Mouse (Mus musculus) MEL (cell line): Measurements from ENCODE around the gene Myo1g. TPM values are rescaled to one million over a fixed set of nuclear protein-coding genes. Genes with fewer than 3 reads are reported as not detected.

ENCODE experiments used
- DNase-seq: peaks from one replicate; pipeline ENCODE4 v3.0.0; 2011; ENCODE audit warnings: low read depth, low spot score
- H3K27ac ChIP-seq: 2 replicates; pipeline ENCODE4 v1.5.1; 2012; ENCODE audit warnings: low read depth, mild to moderate bottlenecking, control low read depth, low read length, moderate library complexity; ENCODE audit not compliant: control insufficient read depth
- H3K27me3 ChIP-seq, 2 experiments: fragments of 150-350 bp in 1 of 2; sonication (generic) in 1 of 2; 2 replicates each; pipeline ENCODE4 v1.6.1; 2012; ENCODE audit warnings: low read length in 2 of 2, mild to moderate bottlenecking in 2 of 2, improper control_type of control experiment in 1 of 2, moderate library complexity in 1 of 2; ENCODE audit not compliant: insufficient read depth in 2 of 2, control insufficient read depth in 1 of 2
- H3K36me3 ChIP-seq, 2 experiments: 2 replicates each; pipeline ENCODE4 v1.6.1; 2012 to 2014; ENCODE audit warnings: low read length in 2 of 2, improper control_type of control experiment in 1 of 2, inconsistent platforms in 1 of 2, mild to moderate bottlenecking in 1 of 2; ENCODE audit not compliant: insufficient read depth in 2 of 2, control insufficient read depth in 1 of 2
- H3K4me1 ChIP-seq, 2 experiments: fragments of 150-350 bp in 1 of 2; sonication (generic) in 1 of 2; 2 replicates each; pipeline ENCODE4 v1.6.1; 2012; ENCODE audit warnings: low read length in 2 of 2, improper control_type of control experiment in 1 of 2, mild to moderate bottlenecking in 1 of 2; ENCODE audit not compliant: insufficient read depth in 2 of 2, control insufficient read depth in 1 of 2
- H3K4me3 ChIP-seq, 2 experiments: fragments of 150-350 bp in 1 of 2; sonication (generic) in 1 of 2; 2 replicates each; pipeline ENCODE4 v1.5.1; 2012; ENCODE audit warnings: low read depth in 2 of 2, low read length in 2 of 2, mild to moderate bottlenecking in 2 of 2, moderate library complexity in 2 of 2, control low read depth in 1 of 2, improper control_type of control experiment in 1 of 2; ENCODE audit not compliant: control insufficient read depth in 1 of 2, insufficient read depth in 1 of 2
- H3K79me2 ChIP-seq: 2 replicates; pipeline ENCODE4 v1.6.1; 2012; ENCODE audit warnings: mild to moderate bottlenecking, low read length, moderate library complexity; ENCODE audit not compliant: control insufficient read depth, poor library complexity, insufficient read depth
- H3K9ac ChIP-seq: 2 replicates; pipeline ENCODE4 v1.6.1; 2012; ENCODE audit warnings: low read depth, mild to moderate bottlenecking, control low read depth, low read length, moderate library complexity; ENCODE audit not compliant: control insufficient read depth, poor library complexity, severe bottlenecking
- H3K9me3 ChIP-seq: fragments of 150-350 bp; sonication (generic); replicated peaks from 2 replicates; pipeline ENCODE4 v1.6.1; 2012; ENCODE audit warnings: mild to moderate bottlenecking, low read length, improper control_type of control experiment, moderate library complexity; ENCODE audit not compliant: insufficient read depth
- CHD2 ChIP-seq: IDR thresholded peaks from 2 replicates; pipeline ENCODE4 v1.6.1; 2011; ENCODE audit warnings: low read length, improper control_type of control experiment
- CTCF ChIP-seq, 3 experiments: IDR thresholded peaks in 2 of 3; conservative IDR thresholded peaks in 1 of 3; 2 replicates each; pipeline ENCODE4 v1.5.1; 2011 to 2012; ENCODE audit warnings: low read length in 3 of 3, low read depth in 2 of 3, mild to moderate bottlenecking in 2 of 3, improper control_type of control experiment in 1 of 3, inconsistent platforms in 1 of 3, mixed read lengths in 1 of 3, moderate library complexity in 1 of 3; ENCODE audit not compliant: control insufficient read depth in 1 of 3, insufficient read depth in 1 of 3, poor library complexity in 1 of 3, severe bottlenecking in 1 of 3
- E2F4 ChIP-seq: IDR thresholded peaks from 2 replicates; pipeline ENCODE4 v1.6.1; 2011; ENCODE audit warnings: low read depth, low read length, improper control_type of control experiment, borderline replicate concordance
- ELF1 ChIP-seq: IDR thresholded peaks from 2 replicates; pipeline ENCODE4 v1.6.1; 2014; ENCODE audit warnings: low read depth, mild to moderate bottlenecking, inconsistent platforms, low read length, improper control_type of control experiment, moderate library complexity
- ETS1 ChIP-seq: IDR thresholded peaks from 2 replicates; pipeline ENCODE4 v1.6.1; 2012; ENCODE audit warnings: low read depth, mild to moderate bottlenecking, inconsistent platforms, low read length, improper control_type of control experiment, moderate library complexity
- GABPA ChIP-seq: IDR thresholded peaks from 2 replicates; pipeline ENCODE4 v1.6.1; 2012; ENCODE audit warnings: low read depth, mild to moderate bottlenecking, inconsistent platforms, low read length, improper control_type of control experiment, moderate library complexity
- HCFC1 ChIP-seq: IDR thresholded peaks from 2 replicates; pipeline ENCODE4 v1.6.1; 2012; ENCODE audit warnings: low read depth, mild to moderate bottlenecking, inconsistent platforms, low read length, improper control_type of control experiment, moderate library complexity
- MAFK ChIP-seq: IDR thresholded peaks from 2 replicates; pipeline ENCODE4 v1.6.1; 2011; ENCODE audit warnings: low read depth, mild to moderate bottlenecking, low read length, improper control_type of control experiment, borderline replicate concordance
- MAX ChIP-seq: IDR thresholded peaks from 2 replicates; pipeline ENCODE4 v1.6.1; 2011; ENCODE audit warnings: low read length, improper control_type of control experiment
- MXI1 ChIP-seq: IDR thresholded peaks from 2 replicates; pipeline ENCODE4 v1.6.1; 2011; ENCODE audit warnings: mild to moderate bottlenecking, low read depth, low read length, improper control_type of control experiment
- MYC ChIP-seq: IDR thresholded peaks from 2 replicates; pipeline ENCODE4 v1.6.1; 2011; ENCODE audit warnings: low read depth, mild to moderate bottlenecking, low read length, improper control_type of control experiment, moderate library complexity
- NELFE ChIP-seq: IDR thresholded peaks from 2 replicates; pipeline ENCODE4 v1.6.1; 2011; ENCODE audit warnings: low read depth, low read length, improper control_type of control experiment
- NRF1 ChIP-seq: IDR thresholded peaks from 2 replicates; pipeline ENCODE4 v1.6.1; 2014; ENCODE audit warnings: low read depth, mild to moderate bottlenecking, inconsistent platforms, low read length, improper control_type of control experiment, moderate library complexity; ENCODE audit not compliant: poor library complexity, insufficient read depth, severe bottlenecking
- POLR2AphosphoS5 ChIP-seq: IDR thresholded peaks from 2 replicates; pipeline ENCODE4 v1.6.1; 2012; ENCODE audit warnings: low read depth, borderline replicate concordance, mild to moderate bottlenecking, inconsistent platforms, low read length, moderate library complexity, mixed read lengths
- RAD21 ChIP-seq: IDR thresholded peaks from 2 replicates; pipeline ENCODE4 v1.6.1; 2011; ENCODE audit warnings: mild to moderate bottlenecking, low read depth, low read length, improper control_type of control experiment
- TBP ChIP-seq: IDR thresholded peaks from 2 replicates; pipeline ENCODE4 v1.8.0; 2011; ENCODE audit warnings: low read depth, low read length, improper control_type of control experiment
- TCF12 ChIP-seq: IDR thresholded peaks from 2 replicates; pipeline ENCODE4 v1.6.1; 2014; ENCODE audit warnings: low read depth, mild to moderate bottlenecking, inconsistent platforms, low read length, improper control_type of control experiment, moderate library complexity
- USF1 ChIP-seq: IDR thresholded peaks from 2 replicates; pipeline ENCODE4 v1.6.1; 2014; ENCODE audit warnings: low read depth, mild to moderate bottlenecking, inconsistent platforms, low read length, improper control_type of control experiment, moderate library complexity
- ZMIZ1 ChIP-seq: IDR thresholded peaks from 2 replicates; pipeline ENCODE4 v1.6.1; 2012; ENCODE audit warnings: low read depth, mild to moderate bottlenecking, inconsistent platforms, low read length, improper control_type of control experiment, moderate library complexity
- ZNF384 ChIP-seq: IDR thresholded peaks from 2 replicates; pipeline ENCODE4 v1.6.1; 2012; ENCODE audit warnings: low read depth, mild to moderate bottlenecking, inconsistent platforms, low read length, improper control_type of control experiment
- polyA plus RNA-seq, 2 experiments: library from polyadenylated mRNA; stranded (reverse) in 1 of 2; unstranded in 1 of 2; fragments of >175 nt in 1 of 2; fragments of >200 nt in 1 of 2; gene quantifications; 2 replicates each; pipeline versions ENCODE4 v1.2.1 to v1.2.4; 2012; ENCODE audit warnings: low replicate concordance in 2 of 2, low read depth in 1 of 2; ENCODE audit not compliant: insufficient read length in 2 of 2, insufficient read depth in 1 of 2, missing spikeins in 1 of 2
- total RNA-seq: library from RNA; depleted of rRNA; stranded (reverse); fragments of 300-350 nt; gene quantifications from 2 replicates; pipeline ENCODE4 v1.2.3, GENCODE M21; 2012

The Myo1g gene
- total and polyA plus RNA-seq, 3 experiments, result 19.4 to 33.3 TPM; not detected in 1

DNA sequence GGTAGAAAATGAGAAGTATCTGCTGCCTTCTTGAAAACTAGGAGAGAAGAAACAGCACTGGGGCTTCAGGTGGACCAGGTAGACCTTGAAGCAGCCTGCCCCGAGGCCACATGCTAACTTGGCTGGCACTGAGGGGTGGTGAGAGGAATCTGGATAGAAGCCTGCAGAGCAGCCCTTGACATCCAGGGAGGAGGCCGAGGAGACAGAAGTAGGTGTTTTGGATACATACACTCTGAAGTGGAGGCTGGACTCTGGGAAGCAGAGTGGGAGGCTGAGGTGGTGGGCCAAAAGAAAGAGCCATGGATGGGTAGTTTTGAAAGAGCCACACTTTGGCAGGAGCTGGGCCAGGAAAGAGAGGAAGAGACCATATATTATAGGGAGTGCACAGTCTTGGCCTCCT lies 41.5 kb downstream of the Myo1g start:
- H3K4me1 ChIP-seq, result peaks cover 3 to 16% of the 10 kb centered on the region in 2 experiments; a peak in 3 of 4 replicates
- no peak overlapping the region for H3K9ac ChIP-seq
- H3K9me3 ChIP-seq, result no peaks in the 10 kb centered on the region
- H3K4me3 ChIP-seq, result no peak overlapping the region
- no peak for DNase-seq
- TF ChIP-seq ELF1, result no peak
- peaks cover 19% of the 10 kb centered on the region for H3K79me2 ChIP-seq
- H3K27me3 ChIP-seq, result no peaks in the 10 kb centered on the region
- H3K36me3 ChIP-seq, result peaks cover 0 to 15% of the 10 kb centered on the region in 2 experiments; a peak in 3 of 4 replicates
- H3K27ac ChIP-seq, result no peak overlapping the region

GRCm38 (mm10) chr11:6477350-6477749 lies 43.4 kb downstream of the Myo1g start:
- no peak overlapping the region for H3K9ac ChIP-seq
- peaks cover 0 to 10% of the 10 kb centered on the region in 2 experiments; a peak in 3 of 4 replicates for H3K36me3 ChIP-seq
- H3K27ac ChIP-seq, result no peak overlapping the region
- peaks cover 33% of the 10 kb centered on the region for H3K79me2 ChIP-seq
- no peaks in the 10 kb centered on the region for H3K9me3 ChIP-seq
- peaks cover 0 to 5% of the 10 kb centered on the region in 2 experiments; a peak in 1 of 4 replicates for H3K4me1 ChIP-seq
- TF ChIP-seq GABPA (no peak), ZNF384 (no peak), POLR2AphosphoS5 (no peak), HCFC1 (no peak), MAFK (no peak), MXI1 (no peak), RAD21 (no peak), CHD2 (no peak), ZMIZ1 (no peak), NELFE (no peak), NRF1 (no peak), E2F4 (no peak), CTCF (IDR thresholded peaks at IDR 0.05 in 2 of 3, conservative IDR thresholded peaks at IDR 0.05 in 1 of 3; ENCODE audit: control insufficient read depth in 1 of 3, insufficient read depth in 1 of 3, low read depth in 2 of 3, low read length in 3 of 3, poor library complexity in 1 of 3, severe bottlenecking in 1 of 3) (no peak), MYC (no peak), USF1 (no peak), ETS1 (no peak), MAX (no peak), TCF12 (no peak), TBP (no peak), ELF1 (no peak)
- H3K4me3 ChIP-seq, result no peak overlapping the region
- H3K27me3 ChIP-seq, result no peaks in the 10 kb centered on the region
- DNase-seq, result no peak
